Mouse (Mus musculus): Measurements from ENCODE around the gene Smc1b. TPM values are rescaled to one million over a fixed set of nuclear protein-coding genes. Genes with fewer than 3 reads are reported as not detected.

Smc1b gene
- polyA plus RNA-seq, 1 experiment from 2014 or later, result 0.18 TPM

Other genes starting within 250 kb of the Smc1b start
- 0.64 and 0.77 TPM in 2 replicates for gene Gm29666, start 211.9 kb downstream of the Smc1b start, polyA plus RNA-seq (2015; fragmentation: Nextera tagmentation; extraction: Ambion mirVana)
- gene Nup50, start 208.6 kb downstream of the Smc1b start, polyA plus RNA-seq (2015; fragmentation: Nextera tagmentation; extraction: Ambion mirVana), result 33.8 and 35.5 TPM in 2 replicates
- gene 5031439G07Rik, start 143.4 kb downstream of the Smc1b start, polyA plus RNA-seq (2015; fragmentation: Nextera tagmentation; extraction: Ambion mirVana), result 13.7 and 16.2 TPM in 2 replicates
- 6.8 and 8.6 TPM in 2 replicates for gene Upk3a, start 114.8 kb downstream of the Smc1b start, polyA plus RNA-seq (2015; fragmentation: Nextera tagmentation; extraction: Ambion mirVana)
- gene Fam118a, start 103.0 kb downstream of the Smc1b start, polyA plus RNA-seq (2015; fragmentation: Nextera tagmentation; extraction: Ambion mirVana), result 29.8 and 30.4 TPM in 2 replicates
- gene Ribc2, start 114 bp upstream of the Smc1b start, polyA plus RNA-seq (2015; fragmentation: Nextera tagmentation; extraction: Ambion mirVana), result 0.08 and 0.26 TPM in 2 replicates
- 209 and 235 TPM in 2 replicates for gene Fbln1, start 74.0 kb upstream of the Smc1b start, polyA plus RNA-seq (2015; fragmentation: Nextera tagmentation; extraction: Ambion mirVana)
- gene Atxn10, start 204.3 kb upstream of the Smc1b start, polyA plus RNA-seq (2015; fragmentation: Nextera tagmentation; extraction: Ambion mirVana), result 231 and 251 TPM in 2 replicates